Mouse (Mus musculus): Measurements from ENCODE around the gene Fitm1. TPM values are rescaled to one million over a fixed set of nuclear protein-coding genes. Genes with fewer than 3 reads are reported as not detected.

Gene Fitm1
- polyA plus RNA-seq, 1 experiment: not detected

DNA sequence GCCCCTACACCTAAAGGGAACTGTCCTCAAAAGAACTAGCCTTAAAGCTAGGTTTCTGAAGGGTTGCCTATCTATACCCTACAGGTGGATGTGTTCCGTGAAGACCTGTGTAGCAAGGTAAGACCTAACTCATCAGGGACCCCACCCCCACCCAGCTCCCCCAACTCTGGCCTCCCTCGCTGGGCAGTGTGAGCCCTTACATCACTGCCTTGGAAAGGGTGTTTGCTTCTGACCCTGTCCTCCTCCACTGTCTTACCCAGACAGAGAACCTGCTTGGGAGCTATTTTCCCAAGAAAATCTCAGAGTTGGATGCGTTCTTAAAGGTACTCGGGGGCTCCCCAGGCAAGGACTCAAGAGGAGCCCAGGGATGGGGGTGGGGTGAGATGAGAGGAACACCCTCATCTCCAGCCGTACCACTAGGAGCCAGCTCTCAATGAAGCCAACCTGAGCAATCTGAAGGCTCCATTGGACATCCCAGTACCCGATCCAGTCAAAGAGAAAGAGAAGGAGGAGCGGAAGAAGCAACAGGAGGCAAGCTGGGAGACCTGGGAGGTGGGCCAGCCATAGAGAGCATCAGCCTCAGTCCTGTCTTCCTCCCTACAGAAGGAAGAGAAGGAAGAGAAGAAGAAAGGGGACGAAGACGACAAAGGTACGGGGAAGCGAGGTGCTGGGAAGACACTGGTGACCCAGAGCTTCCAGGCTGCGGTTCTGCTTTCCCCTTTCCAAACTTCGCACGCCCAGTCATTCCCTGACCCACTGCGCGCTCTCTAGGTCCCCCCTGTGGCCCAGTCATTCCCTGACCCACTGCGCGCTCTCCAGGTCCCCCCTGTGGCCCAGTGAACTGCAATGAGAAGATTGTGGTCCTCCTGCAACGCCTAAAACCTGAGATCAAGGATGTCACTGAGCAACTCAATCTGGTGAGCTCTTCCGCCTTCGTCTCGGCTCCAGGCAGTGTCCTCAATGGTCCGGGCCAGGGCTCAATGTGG, 4.4 kb downstream of the Fitm1 start:
- no peak for TF ChIP-seq CTCF (IDR thresholded peaks at IDR 0.05; ENCODE audit: extremely low read depth, insufficient read depth, low read length)
- no peak for TF ChIP-seq POLR2A (IDR thresholded peaks at IDR 0.05; ENCODE audit: extremely low read depth, insufficient read depth, low read length)
- Histone ChIP-seq H3K4me1 (ENCODE audit: control insufficient read depth, insufficient read depth, low read length) (peaks cover 1% of the 10 kb centered on the region; the same call in 1 of the 2 replicates), H3K27ac (ENCODE audit: insufficient read depth, low read length) (no peak overlapping the region), H3K4me3 (ENCODE audit: insufficient read depth, low read length) (no peak overlapping the region)

DNA sequence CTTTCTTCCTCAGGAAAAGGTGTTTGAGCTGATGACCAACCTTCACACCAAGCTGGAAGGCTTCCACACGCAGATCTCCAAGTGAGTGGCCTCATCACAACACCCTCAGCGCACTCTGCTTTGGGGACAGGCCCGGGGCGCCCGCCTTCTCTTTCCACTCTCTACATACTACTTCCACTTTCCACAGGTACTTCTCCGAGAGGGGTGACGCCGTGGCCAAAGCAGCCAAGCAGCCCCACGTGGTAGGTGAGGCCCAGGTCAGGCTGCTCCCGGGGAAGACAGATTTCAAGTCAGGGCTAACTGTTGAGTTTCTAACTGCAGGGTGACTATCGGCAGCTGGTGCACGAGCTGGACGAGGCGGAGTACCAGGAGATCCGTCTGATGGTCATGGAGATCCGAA, 5.3 kb downstream of the Fitm1 start:
- Histone ChIP-seq H3K4me1 (ENCODE audit: control insufficient read depth, insufficient read depth, low read length) (peaks cover 1% of the 10 kb centered on the region; the same call in 1 of the 2 replicates), H3K4me3 (ENCODE audit: insufficient read depth, low read length) (no peak overlapping the region), H3K27ac (ENCODE audit: insufficient read depth, low read length) (no peak overlapping the region)
- 0 out of 2 replicates have a peak, but pooled peaks have one; percentile 5 for TF ChIP-seq POLR2A (IDR thresholded peaks at IDR 0.05; ENCODE audit: extremely low read depth, insufficient read depth, low read length)
- no peak for TF ChIP-seq CTCF (IDR thresholded peaks at IDR 0.05; ENCODE audit: extremely low read depth, insufficient read depth, low read length)

DNA sequence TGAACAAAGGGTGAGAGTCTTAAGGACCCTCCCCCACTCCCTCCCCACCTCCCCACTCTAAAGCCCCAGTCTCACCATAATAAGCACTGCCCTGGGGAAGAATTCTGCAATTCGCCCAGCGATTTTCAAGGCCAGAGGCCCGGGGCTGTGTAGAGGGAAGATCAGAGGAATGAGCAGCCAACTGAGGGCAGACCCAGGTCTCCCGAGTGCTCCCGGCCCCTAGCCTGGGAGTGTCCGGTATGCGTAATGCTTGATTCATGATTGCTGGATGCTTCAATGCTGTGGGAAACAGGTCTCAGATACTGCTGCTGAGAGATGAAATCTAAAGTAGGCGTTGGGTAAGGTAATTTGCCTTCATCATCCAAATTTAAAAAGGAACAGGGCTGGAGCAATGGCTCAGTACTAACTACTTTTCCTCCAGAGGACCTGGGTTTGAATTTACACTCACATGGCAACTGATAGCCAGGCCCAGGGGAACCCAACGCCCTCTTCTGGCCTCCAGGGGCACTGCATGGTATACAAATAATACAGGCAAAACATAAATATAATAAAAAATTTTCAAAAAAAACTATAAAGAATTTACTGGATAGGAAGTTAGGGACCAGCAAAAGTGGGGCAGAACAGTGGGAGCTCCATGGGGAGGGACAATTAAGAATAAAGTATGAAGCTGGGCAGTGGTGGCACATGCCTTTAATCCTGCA, 6.7 kb downstream of the Fitm1 start:
- Histone ChIP-seq H3K27ac (ENCODE audit: insufficient read depth, low read length) (no peak overlapping the region), H3K4me3 (ENCODE audit: insufficient read depth, low read length) (no peak overlapping the region), H3K4me1 (ENCODE audit: control insufficient read depth, insufficient read depth, low read length) (peaks cover 1% of the 10 kb centered on the region; the same call in 1 of the 2 replicates)
- TF ChIP-seq CTCF (IDR thresholded peaks at IDR 0.05; ENCODE audit: extremely low read depth, insufficient read depth, low read length) (peak; percentile 30; the same call in 1 of the 2 replicates), POLR2A (IDR thresholded peaks at IDR 0.05; ENCODE audit: extremely low read depth, insufficient read depth, low read length) (no peak)

DNA sequence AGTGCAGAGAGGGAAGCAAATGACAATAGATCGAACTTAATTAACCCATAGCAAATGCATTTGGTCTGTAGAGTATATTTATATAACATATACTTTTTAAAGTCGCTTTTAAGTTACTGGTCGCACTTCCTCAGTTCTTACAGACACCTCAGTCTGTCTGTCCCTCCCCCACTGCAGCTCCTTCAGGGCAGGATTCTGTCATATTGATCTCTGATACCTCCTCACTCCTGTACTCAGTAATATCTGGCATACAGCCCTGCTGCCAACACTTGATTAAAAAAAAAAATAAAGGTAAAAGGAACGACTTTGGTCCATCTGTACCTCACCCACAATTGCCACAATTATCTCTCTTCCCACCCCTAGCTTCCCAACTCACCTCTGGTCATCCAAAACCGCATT, 8.9 kb downstream of the Fitm1 start:
- Histone ChIP-seq H3K27ac (ENCODE audit: insufficient read depth, low read length) (no peak overlapping the region), H3K4me3 (ENCODE audit: insufficient read depth, low read length) (peak overlapping the region; percentile 95), H3K4me1 (ENCODE audit: control insufficient read depth, insufficient read depth, low read length) (no peaks in the 10 kb centered on the region)
- TF ChIP-seq CTCF (IDR thresholded peaks at IDR 0.05; ENCODE audit: extremely low read depth, insufficient read depth, low read length): no peak

DNA sequence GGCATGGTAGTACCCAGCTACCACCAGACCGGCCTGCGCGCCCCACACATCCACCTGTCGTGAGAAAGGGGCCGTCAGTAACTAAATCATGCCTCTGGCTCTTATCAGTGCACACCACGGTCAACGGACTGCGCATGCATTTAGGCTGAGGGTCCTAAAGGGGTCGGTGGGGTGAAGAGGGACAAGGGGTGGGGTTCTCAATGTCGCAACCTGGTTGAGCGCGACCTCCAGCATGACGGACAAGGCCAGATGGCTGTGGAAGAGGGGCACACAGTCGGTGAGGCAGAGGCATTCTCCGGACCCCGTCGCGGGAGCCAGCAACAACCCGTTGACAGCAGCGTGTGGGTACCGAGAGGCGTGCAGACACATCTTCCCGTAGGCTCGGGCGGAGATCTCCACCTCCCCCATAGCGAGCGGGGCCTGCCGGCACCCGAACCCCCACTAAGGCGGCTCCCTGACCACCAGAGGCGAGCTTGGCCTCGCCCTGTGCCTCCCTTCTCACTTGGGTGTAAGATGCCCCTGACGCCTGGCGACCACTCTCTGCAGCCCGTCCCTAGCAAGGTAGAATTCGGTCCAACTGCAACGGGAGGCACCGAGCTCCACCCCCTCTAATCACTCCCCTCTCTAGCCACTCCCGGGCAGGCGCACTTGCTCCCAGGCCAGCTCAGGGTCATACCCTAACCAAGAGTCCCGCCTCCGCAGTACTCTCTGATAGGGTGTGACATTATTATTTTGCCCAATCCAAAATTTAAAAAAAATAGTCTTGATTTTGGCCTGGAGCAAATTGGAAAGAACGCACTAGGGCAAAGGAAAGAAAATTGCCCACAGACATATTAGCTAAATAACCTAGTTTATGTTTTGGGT, 9.5 kb downstream of the Fitm1 start, which contains the start of gene Emc9:
Emc9 (minus strand) TSS at position 601 of the 864 bp plus-strand sequence.
- TF ChIP-seq CTCF (IDR thresholded peaks at IDR 0.05; ENCODE audit: extremely low read depth, insufficient read depth, low read length) (no peak), POLR2A (IDR thresholded peaks at IDR 0.05; ENCODE audit: extremely low read depth, insufficient read depth, low read length) (peak; percentile 63; the same call in 1 of the 2 replicates)
- Histone ChIP-seq H3K27ac (ENCODE audit: insufficient read depth, low read length) (peak within 1 kb of the TSS; percentile 51), H3K4me1 (ENCODE audit: control insufficient read depth, insufficient read depth, low read length) (no peaks in the 10 kb centered on the region), H3K4me3 (ENCODE audit: insufficient read depth, low read length) (peak within 1 kb of the TSS; percentile 95)

DNA sequence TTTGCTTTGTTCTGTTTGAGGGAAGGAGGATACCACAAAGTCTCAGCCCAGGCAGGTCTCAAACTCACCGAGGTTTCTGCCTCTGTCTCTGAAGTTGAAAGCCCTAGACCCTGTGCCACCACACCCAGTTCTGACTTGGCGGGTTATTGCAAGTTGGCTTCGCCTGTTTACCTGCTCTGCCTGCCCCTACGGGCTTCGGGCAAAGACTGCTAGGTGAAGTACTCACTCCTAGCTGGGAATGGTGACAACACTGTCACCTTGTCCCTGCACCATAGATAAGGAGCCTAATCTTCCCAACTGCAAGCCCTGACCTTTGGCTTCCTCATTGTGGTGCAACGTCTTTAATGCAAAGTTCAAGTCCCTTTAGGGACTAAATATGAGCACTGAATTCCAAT, 10.1 kb downstream of the Fitm1 start:
- no peaks in the 10 kb centered on the region for H3K4me1 ChIP-seq (ENCODE audit: control insufficient read depth, insufficient read depth, low read length)
- TF ChIP-seq POLR2A (IDR thresholded peaks at IDR 0.05; ENCODE audit: extremely low read depth, insufficient read depth, low read length): no peak
- TF ChIP-seq CTCF (IDR thresholded peaks at IDR 0.05; ENCODE audit: extremely low read depth, insufficient read depth, low read length): no peak
- no peak overlapping the region for H3K27ac ChIP-seq (ENCODE audit: insufficient read depth, low read length)
- H3K4me3 ChIP-seq (ENCODE audit: insufficient read depth, low read length): peak overlapping the region; percentile 95; the same call in 1 of the 2 replicates

DNA sequence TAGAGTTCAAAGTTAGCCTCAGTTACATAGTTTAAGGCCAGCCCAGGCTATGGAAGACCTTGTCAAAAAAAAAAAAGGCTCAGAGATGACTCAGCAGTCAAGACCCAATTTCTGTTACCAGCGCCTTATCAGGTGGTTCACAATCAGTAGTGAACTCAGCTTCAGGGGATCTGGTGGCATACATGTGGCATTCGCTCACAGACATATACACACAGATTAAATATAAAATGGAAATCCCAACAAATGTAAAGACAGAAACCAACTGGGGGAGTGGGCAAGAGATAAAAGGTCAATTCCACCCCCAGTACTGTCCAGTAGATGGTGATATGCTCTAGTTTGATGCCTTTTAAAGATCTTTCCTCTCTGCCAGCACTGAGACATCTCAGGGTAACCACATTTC, 10.7 kb downstream of the Fitm1 start:
- Histone ChIP-seq H3K4me3 (ENCODE audit: insufficient read depth, low read length) (no peak overlapping the region), H3K27ac (ENCODE audit: insufficient read depth, low read length) (no peak overlapping the region), H3K4me1 (ENCODE audit: control insufficient read depth, insufficient read depth, low read length) (no peaks in the 10 kb centered on the region)
- no peak for TF ChIP-seq CTCF (IDR thresholded peaks at IDR 0.05; ENCODE audit: extremely low read depth, insufficient read depth, low read length)
- no peak for TF ChIP-seq POLR2A (IDR thresholded peaks at IDR 0.05; ENCODE audit: extremely low read depth, insufficient read depth, low read length)

DNA sequence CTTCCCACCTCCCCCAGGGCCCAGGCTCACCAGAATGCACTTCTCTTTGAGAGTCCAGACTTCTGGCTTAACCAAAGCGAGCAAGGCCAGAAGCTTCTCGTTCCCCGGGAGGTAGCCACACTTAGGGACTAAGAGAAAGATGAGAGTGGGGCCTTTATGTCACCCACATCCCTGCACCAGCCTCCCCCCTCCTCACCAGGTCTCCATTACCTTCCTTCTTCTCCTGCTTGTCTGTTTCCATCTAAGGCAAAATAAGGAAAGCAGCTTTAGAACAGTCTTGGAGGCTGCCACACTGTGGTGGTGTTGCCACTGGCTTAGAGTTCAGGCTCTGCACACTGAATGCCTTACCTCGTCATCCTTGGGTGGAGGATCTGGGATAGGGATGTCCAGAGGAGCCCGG, 13.9 kb downstream of the Fitm1 start:
- TF ChIP-seq CTCF (IDR thresholded peaks at IDR 0.05; ENCODE audit: extremely low read depth, insufficient read depth, low read length) (no peak), POLR2A (IDR thresholded peaks at IDR 0.05; ENCODE audit: extremely low read depth, insufficient read depth, low read length) (no peak)
- Histone ChIP-seq H3K27ac (ENCODE audit: insufficient read depth, low read length) (no peak overlapping the region), H3K4me3 (ENCODE audit: insufficient read depth, low read length) (no peak overlapping the region), H3K4me1 (ENCODE audit: control insufficient read depth, insufficient read depth, low read length) (no peaks in the 10 kb centered on the region; the same call in 1 of the 2 replicates)
